ENCODE assay signal across 10 mouse cellular contexts in the genomic region with DNA sequence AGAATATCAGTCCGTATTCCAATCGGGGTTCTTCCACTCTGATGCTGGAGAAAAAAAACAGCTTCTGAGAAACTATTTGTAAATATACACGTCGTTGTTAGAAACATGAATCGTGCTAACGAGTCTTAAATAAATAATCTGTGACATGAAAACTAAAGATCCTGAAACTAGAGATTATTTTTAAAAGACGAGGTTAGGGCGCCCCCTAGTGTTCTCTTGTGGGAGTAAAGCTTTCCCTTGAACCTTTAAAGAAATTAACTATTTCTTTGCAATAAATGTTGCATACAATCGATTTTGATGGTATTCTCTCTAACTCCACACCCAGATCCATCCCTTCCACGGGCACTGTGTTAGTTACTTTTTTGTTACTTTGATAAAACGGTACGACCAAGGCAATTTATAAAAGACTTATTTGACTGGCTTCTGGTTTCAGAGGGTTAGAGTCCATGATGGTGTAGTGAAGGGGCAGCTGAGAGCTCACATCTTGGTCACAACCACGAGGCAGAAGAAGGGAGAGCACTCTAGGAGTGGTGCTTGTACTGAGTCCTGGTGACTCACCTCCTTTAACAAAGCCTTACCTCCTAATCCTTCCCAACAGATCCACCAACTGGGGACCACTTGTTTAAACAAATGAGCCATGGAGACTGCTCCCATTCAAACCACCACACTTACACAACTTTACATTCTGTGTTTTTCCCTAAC. TPM values are rescaled to one million over a fixed set of nuclear protein-coding genes. Genes with fewer than 3 reads are reported as not detected.
DNase-seq lines count a peak whose midpoint lies in the region; ATAC-seq and TF ChIP-seq lines count a peak whose summit lies in the region.
"Had no signal": no experiment of that assay in that cellular context is flagged by ENCODE, and none has a peak within 500 bp of the region (broad histone marks: within the 10 kb centered on the region; RNA-seq: fewer than 3 reads in every experiment).

No protein-coding gene starts in this region.

- H3K27ac ChIP-seq in cerebellum, adult 2 months (ENCODE audit: insufficient read depth, low read length) = no peak overlapping the region
- H3K27ac ChIP-seq in limb, embryonic 10.5 days = no peak overlapping the region
- H3K27ac ChIP-seq in neural tube, embryonic 13.5 days (replicated peaks) = no peak overlapping the region
- H3K27ac ChIP-seq: lung, embryonic 15.5 days had no signal

- H3K4me1 ChIP-seq in cerebellum, adult 2 months (ENCODE audit: control insufficient read depth, insufficient read depth, low read length) = no peaks in the 10 kb centered on the region
- no peaks in the 10 kb centered on the region for H3K4me1 ChIP-seq in limb, embryonic 10.5 days
- H3K4me1 ChIP-seq in neural tube, embryonic 13.5 days (replicated peaks) = no peaks in the 10 kb centered on the region
- H3K4me1 ChIP-seq: lung, embryonic 15.5 days had no signal

- H3K4me3 ChIP-seq in cerebellum, adult 2 months (replicated peaks; ENCODE audit: insufficient read depth, low read depth, low read length) = no peak overlapping the region
- H3K4me3 ChIP-seq in limb, embryonic 10.5 days = no peak overlapping the region
- no peak overlapping the region for H3K4me3 ChIP-seq in neural tube, embryonic 13.5 days
- H3K4me3 ChIP-seq: erythroblast, embryonic 14.5 days; lung, embryonic 15.5 days had no signal

- WGBS in cerebellum, adult 2 months = 13% methylated on average over 13 of the region's 13 CpGs
- WGBS in limb, embryonic 10.5 days = 20% methylated on average over 13 of the region's 13 CpGs
- 16% methylated on average over 13 of the region's 13 CpGs for WGBS in neural tube, embryonic 13.5 days

- H3K9ac ChIP-seq in neural tube, embryonic 13.5 days = no peak overlapping the region
- H3K9ac ChIP-seq: lung, embryonic 15.5 days had no signal

- TF ChIP-seq CTCF in cerebellum, adult 2 months (IDR thresholded peaks at IDR 0.05; ENCODE audit: borderline replicate concordance, insufficient read depth, low read depth, low read length) = peak; percentile 23; the same call in 1 of the 2 replicates

- no peaks in the 10 kb centered on the region for H3K9me3 ChIP-seq in limb, embryonic 10.5 days (replicated peaks)
- H3K9me3 ChIP-seq in neural tube, embryonic 13.5 days = no peaks in the 10 kb centered on the region
- H3K9me3 ChIP-seq: lung, embryonic 15.5 days had no signal

- no peak for TF ChIP-seq POLR2A in cerebellum, adult 2 months (IDR thresholded peaks at IDR 0.05; ENCODE audit: borderline replicate concordance, insufficient read depth, low read length)

- intact Hi-C loops in left cerebral cortex, postnatal 36 days (cut with DNase I) = loop anchor here (2.0 to 10.0 kb wide), 4 partner anchors 65 to 525 kb away; no protein-coding TSS in a partner anchor
- intact Hi-C loops in gastrocnemius, postnatal 14 days (cut with DNase I; ENCODE audit: low total_unique reads) = no loop called here

- no peaks in the 10 kb centered on the region for H3K27me3 ChIP-seq in cerebellum, adult 2 months (ENCODE audit: control insufficient read depth, insufficient read depth, low read length)
- H3K27me3 ChIP-seq in limb, embryonic 10.5 days (ENCODE audit: low read depth, poor library complexity, severe bottlenecking) = no peaks in the 10 kb centered on the region
- no peaks in the 10 kb centered on the region for H3K27me3 ChIP-seq in neural tube, embryonic 13.5 days
- H3K27me3 ChIP-seq: lung, embryonic 15.5 days had no signal

- no peaks in the 10 kb centered on the region for H3K36me3 ChIP-seq in limb, embryonic 10.5 days
- no peaks in the 10 kb centered on the region for H3K36me3 ChIP-seq in neural tube, embryonic 13.5 days
- H3K36me3 ChIP-seq: lung, embryonic 15.5 days had no signal

- ATAC-seq in neural tube, embryonic 13.5 days (ENCODE audit: low read depth) = no peak
- ATAC-seq in monocyte, adult 5-6 weeks (replicated peaks; ENCODE audit: insufficient number of reproducible peaks, low FRiP score, low TSS enrichment, poor library complexity, severe bottlenecking) = no peak

- peak overlapping the region; percentile 29; the same call in 1 of the 2 replicates for H3K4me2 ChIP-seq in neural tube, embryonic 13.5 days
- H3K4me2 ChIP-seq: lung, embryonic 15.5 days had no signal

- peak; percentile 50 to 74 for DNase-seq in left cerebral cortex, adult 18-20 months (ENCODE audit: low spot score in 2 of 2)
- no peak for DNase-seq in left cerebral cortex, postnatal 36 days (ENCODE audit: low spot score in 2 of 2)
- peak; percentile 43 for DNase-seq in MN1 (ENCODE audit: low spot score)
- peak; percentile 39 for DNase-seq in cerebellum, adult 2 months
- DNase-seq in gastrocnemius, postnatal 14 days = peak; percentile 18
- DNase-seq in limb, embryonic 10.5 days (ENCODE audit: low spot score) = peak; percentile 54

RNA-seq across cellular contexts. Expression of a gene that starts 24.4 kb away (rescaled TPM):
- 1 to 10 TPM; 1.4 to 2.1 TPM for total RNA-seq in left cerebral cortex, adult 18-20 months (2021)
- total RNA-seq in left cerebral cortex, postnatal 36 days (2021) = 1 to 10 TPM; 1.1 to 1.4 TPM
- 0.87 and 0.98 TPM in 2 replicates for polyA plus RNA-seq in cerebellum, adult 2 months (2012; rRNA removed)
- under 1 TPM in 1 of 2 experiments, not detected in 1; 0.18 TPM for total RNA-seq in gastrocnemius, postnatal 14 days (2021)
- 0.09 TPM in 1 of 2 replicates, not detected in the other for polyA plus RNA-seq in limb, embryonic 10.5 days (2016; fragmentation: Nextera tagmentation; extraction: Ambion mirVana)
- 0.07 and 0.19 TPM in 2 replicates for polyA plus RNA-seq in neural tube, embryonic 13.5 days (2015; fragmentation: Nextera tagmentation; extraction: Ambion mirVana)
- 0.29 to 2.2 TPM (median 1.3 TPM) in 3 replicates for total RNA-seq in monocyte, adult 5-6 weeks (2017)
- polyA plus RNA-seq: erythroblast, embryonic 14.5 days had no signal

Comparison
In these comparisons a context has a peak if more than half of its experiments do, and no peak if none do; other contexts are left out.
1. DNase-seq: peak in left cerebral cortex, adult 18-20 months (2 of 2), MN1 (single experiment), cerebellum, adult 2 months (2 of 2), gastrocnemius, postnatal 14 days (single experiment) and limb, embryonic 10.5 days (single experiment); none in left cerebral cortex, postnatal 36 days (0 of 2).